Mouse (Mus musculus) ES-E14 (cell line): Measurements from ENCODE around the gene Stn1. TPM values are rescaled to one million over a fixed set of nuclear protein-coding genes. Genes with fewer than 3 reads are reported as not detected.

Experiments
- DNase-seq: peaks from one replicate; pipeline ENCODE4 v3.0.0-alpha.2; 2013; ENCODE audit warnings: low read depth, low spot score
- H3K27ac ChIP-seq: 2 replicates; pipeline ENCODE4 v1.5.1; 2012; ENCODE audit warnings: low read depth, mild to moderate bottlenecking, low read length, moderate library complexity, mixed read lengths; ENCODE audit not compliant: poor library complexity, insufficient read depth, severe bottlenecking
- H3K36me3 ChIP-seq: 2 replicates; pipeline ENCODE4 v1.6.1; 2012; ENCODE audit warnings: mild to moderate bottlenecking, low read length, moderate library complexity, mixed read lengths; ENCODE audit not compliant: control insufficient read depth, poor library complexity, insufficient read depth, severe bottlenecking
- H3K4me1 ChIP-seq, 2 experiments: fragments of 150-350 bp in 1 of 2; sonication (generic) in 1 of 2; 2 replicates each; pipeline ENCODE4 v1.6.1; 2012; ENCODE audit warnings: low read length in 2 of 2, mild to moderate bottlenecking in 1 of 2, mixed read lengths in 1 of 2; ENCODE audit not compliant: control insufficient read depth in 2 of 2, insufficient read depth in 2 of 2, poor library complexity in 1 of 2
- H3K4me3 ChIP-seq, 2 experiments: fragments of 150-350 bp in 1 of 2; sonication (generic) in 1 of 2; 2 replicates each; pipeline ENCODE4 v1.5.1; 2012; ENCODE audit warnings: low read length in 2 of 2, low read depth in 1 of 2, mild to moderate bottlenecking in 1 of 2, mixed read lengths in 1 of 2; ENCODE audit not compliant: insufficient read depth in 1 of 2, poor library complexity in 1 of 2, severe bottlenecking in 1 of 2
- H3K9ac ChIP-seq: 2 replicates; pipeline ENCODE4 v1.6.1; 2012; ENCODE audit warnings: low read depth, mild to moderate bottlenecking, low read length, mixed read lengths; ENCODE audit not compliant: poor library complexity, insufficient read depth, severe bottlenecking
- H3K9me3 ChIP-seq: fragments of 150-350 bp; sonication (generic); 2 replicates; pipeline ENCODE4 v1.6.1; 2012; ENCODE audit warnings: low read depth, mild to moderate bottlenecking, low read length; ENCODE audit not compliant: control insufficient read depth, insufficient read depth
- CHD2 ChIP-seq: IDR thresholded peaks from 2 replicates; pipeline ENCODE4 v1.6.1; 2014; ENCODE audit warnings: mild to moderate bottlenecking, low read depth, low read length, inconsistent platforms
- HCFC1 ChIP-seq: IDR thresholded peaks from 2 replicates; pipeline ENCODE4 v1.6.1; 2012; ENCODE audit warnings: low read length, inconsistent platforms, borderline replicate concordance; ENCODE audit not compliant: insufficient read depth
- MAFK ChIP-seq: IDR thresholded peaks from 2 replicates; pipeline ENCODE4 v1.6.1; 2014; ENCODE audit warnings: mild to moderate bottlenecking, low read depth, low read length, inconsistent platforms; ENCODE audit not compliant: insufficient read depth
- ZC3H11A ChIP-seq: IDR thresholded peaks from 2 replicates; pipeline ENCODE4 v1.6.1; 2012; ENCODE audit warnings: low read depth, mild to moderate bottlenecking, inconsistent platforms, low read length, borderline replicate concordance
- ZNF384 ChIP-seq: IDR thresholded peaks from 2 replicates; pipeline ENCODE4 v1.6.1; 2012; ENCODE audit warnings: low read depth, low read length, inconsistent platforms
- in situ Hi-C, 2 experiments: fragments of 600-800 bp; cut with MboI; formaldehyde crosslinking; loops; one replicate each; pipeline ENCODE4 v1.15.1; 2025; ENCODE audit warnings: low sequenced_read_pairs in 2 of 2, inconsistent platforms in 1 of 2; ENCODE audit not compliant: unreplicated experiment in 2 of 2
- total RNA-seq: library from RNA; depleted of rRNA; stranded (reverse); fragments of 300-350 nt; gene quantifications from 2 replicates; pipeline ENCODE4 v1.2.3, GENCODE M21; 2012

The Stn1 gene
- total RNA-seq, 1 experiment, result 22.9 TPM

GRCm38 (mm10) chr19:47510473-47511293 lies 26.6 kb downstream of the Stn1 start:
- no peak overlapping the region for H3K4me3 ChIP-seq
- H3K36me3 ChIP-seq, result peaks cover 14% of the 10 kb centered on the region
- no peak overlapping the region for H3K27ac ChIP-seq
- peaks cover 0 to 15% of the 10 kb centered on the region in 2 experiments; a peak in 2 of 4 replicates for H3K4me1 ChIP-seq
- H3K9ac ChIP-seq, result peak overlapping the region; percentile 18
- no peak for DNase-seq
- TF ChIP-seq ZNF384 (no peak), HCFC1 (no peak), CHD2 (no peak), ZC3H11A (no peak), MAFK (peak; percentile 79)
- in situ Hi-C loops, result loop anchor here in 1 of 2 experiments (25.0 kb wide), 1 partner anchor 302 kb away; no protein-coding TSS in a partner anchor
- H3K9me3 ChIP-seq, result no peaks in the 10 kb centered on the region

- TF ChIP-seq CHD2 (no peak), HCFC1 (no peak), ZNF384 (no peak), MAFK (no peak)
- in situ Hi-C loops, result loop anchor here in 1 of 2 experiments (25.0 kb wide), 1 partner anchor 302 kb away; no protein-coding TSS in a partner anchor
- H3K4me3 ChIP-seq, result no peak overlapping the region
- H3K27ac ChIP-seq, result no peak overlapping the region
- H3K4me1 ChIP-seq, result peaks cover 0 to 15% of the 10 kb centered on the region in 2 experiments; a peak in 2 of 4 replicates
- H3K9ac ChIP-seq, result no peak overlapping the region
- no peak for DNase-seq
- H3K9me3 ChIP-seq, result no peaks in the 10 kb centered on the region
- H3K36me3 ChIP-seq, result peaks cover 10% of the 10 kb centered on the region; the same call in 1 of the 2 replicates
Observed at GRCm38 (mm10) chr19:47510135-47510472, 27.2 kb downstream of the Stn1 start.

GRCm38 (mm10) chr19:47508771-47509281 lies 28.5 kb downstream of the Stn1 start:
- TF ChIP-seq HCFC1 (no peak), CHD2 (no peak), MAFK (no peak), ZNF384 (no peak), ZC3H11A (no peak)
- Histone ChIP-seq H3K9me3 (no peaks in the 10 kb centered on the region), H3K36me3 (peaks cover 6% of the 10 kb centered on the region; the same call in 1 of the 2 replicates), H3K4me3 (no peak overlapping the region), H3K4me1 (peaks cover 0 to 15% of the 10 kb centered on the region in 2 experiments; a peak in 2 of 4 replicates), H3K27ac (no peak overlapping the region), H3K9ac (no peak overlapping the region)
- DNase-seq, result no peak
- in situ Hi-C loops, result loop anchor here in 1 of 2 experiments (25.0 kb wide), 1 partner anchor 303 kb away; no protein-coding TSS in a partner anchor

DNA sequence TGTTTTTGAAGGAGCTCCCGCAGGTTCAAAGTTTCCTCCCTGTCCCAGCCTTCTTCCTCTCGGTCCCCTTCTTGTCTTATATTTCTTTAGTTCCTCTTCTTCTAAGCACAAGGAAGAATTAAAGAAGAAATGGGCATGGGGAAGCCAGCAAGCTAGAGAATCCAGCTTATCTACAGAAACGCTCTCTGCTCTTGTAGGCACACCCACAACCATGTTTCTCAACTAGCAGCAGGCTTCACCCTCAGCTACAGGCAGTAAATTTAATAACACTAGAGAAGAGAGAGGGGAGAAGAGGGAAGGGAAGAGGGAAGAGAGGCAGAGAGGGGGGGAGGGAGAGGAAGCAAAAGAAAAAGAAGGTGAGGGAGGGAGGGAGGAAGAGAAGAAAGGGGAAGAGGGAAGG lies 29.1 kb downstream of the Stn1 start:
- no peak for TF ChIP-seq CHD2
- TF ChIP-seq ZNF384, result no peak
- TF ChIP-seq HCFC1, result no peak
- TF ChIP-seq ZC3H11A, result no peak
- no peak for TF ChIP-seq MAFK
- no peak overlapping the region for H3K9ac ChIP-seq

More for the DNA sequence above, 29.1 kb downstream of the Stn1 start:
- no peak for DNase-seq
- Histone ChIP-seq H3K4me3 (no peak overlapping the region), H3K4me1 (peaks cover 0 to 15% of the 10 kb centered on the region in 2 experiments; a peak in 2 of 4 replicates), H3K36me3 (peaks cover 6% of the 10 kb centered on the region; the same call in 1 of the 2 replicates), H3K27ac (no peak overlapping the region), H3K9me3 (no peaks in the 10 kb centered on the region)
- in situ Hi-C loops, result loop anchor here in 1 of 2 experiments (25.0 kb wide), 1 partner anchor 304 kb away; no protein-coding TSS in a partner anchor
